Mouse (Mus musculus) kidney, postnatal 0 days (tissue): Measurements from ENCODE around the gene Idh2. TPM values are rescaled to one million over a fixed set of nuclear protein-coding genes. Genes with fewer than 3 reads are reported as not detected.
"Not testable (repeated sequence)": the region's sequence is repeated elsewhere in the genome, so short reads cannot be mapped to it uniquely, and the experiment has no call there.

ENCODE experiments used
- ATAC-seq: fragments of 200-750 bp; cut with Nextera tagmentation; replicated peaks from 2 replicates; pipeline ENCODE4 v1.8.0; 2017; ENCODE audit warnings: low read depth, moderate number of reproducible peaks, moderate TSS enrichment, moderate library complexity; ENCODE audit not compliant: low FRiP score
- DNase-seq: peaks from one replicate; pipeline ENCODE4 v3.0.0-alpha.2; 2016; ENCODE audit warnings: low spot score
- H3K27ac ChIP-seq: fragments of 300-500 bp; sonication (generic); 2 replicates; pipeline ENCODE4 v1.5.1; 2014; ENCODE audit warnings: mild to moderate bottlenecking
- H3K27me3 ChIP-seq: fragments of 300-500 bp; sonication (generic); 2 replicates; pipeline ENCODE4 v1.6.1; 2014; ENCODE audit warnings: low read length, mixed read lengths; ENCODE audit not compliant: insufficient read depth
- H3K36me3 ChIP-seq: fragments of 300-500 bp; sonication (generic); 2 replicates; pipeline ENCODE4 v1.6.1; 2014; ENCODE audit warnings: low read length, mixed read lengths; ENCODE audit not compliant: insufficient read depth
- H3K4me1 ChIP-seq: fragments of 300-500 bp; sonication (generic); replicated peaks from 2 replicates; pipeline ENCODE4 v1.6.1; 2014; ENCODE audit warnings: antibody characterized with exemption, low read length, mixed read lengths; ENCODE audit not compliant: insufficient read depth
- H3K4me2 ChIP-seq: fragments of 300-500 bp; sonication (generic); 2 replicates; pipeline ENCODE4 v1.6.1; 2014; ENCODE audit warnings: mild to moderate bottlenecking, low read length, moderate library complexity, mixed read lengths
- H3K4me3 ChIP-seq: fragments of 300-500 bp; sonication (generic); replicated peaks from 2 replicates; pipeline ENCODE4 v1.5.1; 2014; ENCODE audit warnings: low read depth, low read length
- H3K9ac ChIP-seq: fragments of 300-500 bp; sonication (generic); 2 replicates; pipeline ENCODE4 v1.6.1; 2014; ENCODE audit warnings: low read depth, low read length
- H3K9me3 ChIP-seq: fragments of 300-500 bp; sonication (generic); replicated peaks from 2 replicates; pipeline ENCODE4 v1.6.1; 2016; ENCODE audit warnings: low read length, inconsistent platforms, mixed read lengths
- CTCF ChIP-seq: IDR thresholded peaks from 2 replicates; pipeline ENCODE4 v1.5.1; 2016; ENCODE audit warnings: antibody characterized with exemption, low read depth, mild to moderate bottlenecking, moderate library complexity
- WGBS: fragments of 180-500 bp; shearing (Covaris S2); extraction: QIAGEN DNeasy Blood & Tissue Kit; methylation state at CpG from one replicate; pipeline ENCODE4 v1.1.7; 2014; 5-methylcytosine and 5-hydroxymethylcytosine counted together
- polyA plus RNA-seq: library from polyadenylated mRNA; unstranded; fragments of >200 nt; fragmentation: Nextera tagmentation; extraction: Ambion mirVana; gene quantifications from 2 replicates; pipeline ENCODE4 v1.2.1, GENCODE M21; 2015

Gene Idh2
- polyA plus RNA-seq, 1 experiment from 2014 or later = 630 TPM

DNA sequence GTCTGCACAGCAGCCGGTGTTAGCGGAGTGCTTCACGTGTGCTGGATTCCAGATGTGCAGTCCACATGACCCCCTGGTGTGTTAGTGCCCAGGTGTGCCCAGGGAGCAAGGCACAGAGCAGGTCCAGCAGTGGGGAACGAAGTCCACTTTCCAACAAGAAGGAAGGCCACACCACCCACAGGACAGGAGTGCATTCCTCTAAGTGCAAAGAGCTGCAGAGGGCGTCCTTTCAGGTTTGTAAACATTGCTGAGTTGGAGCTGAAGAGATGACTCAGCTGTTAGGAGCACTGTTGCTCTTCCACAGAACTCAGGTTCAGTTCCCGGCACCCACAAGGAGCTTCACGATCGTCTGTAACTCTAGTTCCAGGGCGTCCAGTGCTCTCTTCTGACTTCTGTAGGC is 62.0 kb downstream of the Idh2 start:
- no peaks in the 10 kb centered on the region for H3K9me3 ChIP-seq
- no peak for TF ChIP-seq CTCF
- H3K4me2 ChIP-seq = no peak overlapping the region
- no peak overlapping the region for H3K9ac ChIP-seq
- 86% methylated on average over 9 of the region's 9 CpGs for WGBS
- H3K4me1 ChIP-seq = peaks cover 62% of the 10 kb centered on the region
- H3K36me3 ChIP-seq = no peaks in the 10 kb centered on the region
- H3K27ac ChIP-seq = no peak overlapping the region
- no peaks in the 10 kb centered on the region for H3K27me3 ChIP-seq
- DNase-seq = no peak
- no peak overlapping the region for H3K4me3 ChIP-seq
- 0 out of 2 replicates have a peak, but pooled peaks have one; percentile 17 for ATAC-seq

DNA sequence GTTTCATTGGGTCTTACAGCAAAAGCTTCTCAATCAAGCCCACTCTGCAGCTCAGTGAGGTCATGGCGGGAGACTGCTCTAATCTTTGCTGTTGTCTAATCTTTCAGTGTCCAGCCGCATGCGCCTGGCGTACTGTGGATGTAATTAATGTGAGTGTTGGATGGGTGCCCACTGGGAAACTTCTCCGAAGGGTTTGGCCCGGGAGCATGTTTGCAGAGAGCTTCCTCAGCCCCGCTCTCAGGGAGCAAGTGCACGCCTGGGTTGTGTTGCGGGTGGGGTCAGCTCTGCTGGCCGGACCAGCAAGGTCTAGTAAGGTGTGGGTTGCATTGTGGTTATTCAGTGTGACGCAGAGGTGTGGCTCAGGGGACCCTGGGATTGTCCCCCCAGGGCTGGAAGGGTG is 62.9 kb downstream of the Idh2 start:
- no peak for TF ChIP-seq CTCF
- WGBS = 9% methylated on average over 11 of the region's 11 CpGs
- Histone ChIP-seq H3K27me3 (no peaks in the 10 kb centered on the region), H3K4me2 (no peak overlapping the region), H3K4me3 (no peak overlapping the region), H3K36me3 (no peaks in the 10 kb centered on the region), H3K9ac (no peak overlapping the region), H3K9me3 (no peaks in the 10 kb centered on the region), H3K27ac (peak overlapping the region; percentile 54; the same call in 1 of the 2 replicates), H3K4me1 (peaks cover 61% of the 10 kb centered on the region)
- ATAC-seq = peak; percentile 30; the same call in 1 of the 2 replicates
- DNase-seq = peak; percentile 87

- no peak for ATAC-seq
- 42% methylated on average over 6 of the region's 6 CpGs for WGBS
- peaks cover 59% of the 10 kb centered on the region for H3K4me1 ChIP-seq
Observed at GRCm38 (mm10) chr7:80051835-80052234, 63.4 kb downstream of the Idh2 start.

GRCm38 (mm10) chr7:80050382-80050781 is 64.8 kb downstream of the Idh2 start:
- not testable (repeated sequence) for H3K9ac ChIP-seq, H3K4me3 ChIP-seq, H3K4me2 ChIP-seq, H3K9me3 ChIP-seq, H3K36me3 ChIP-seq, H3K27me3 ChIP-seq, DNase-seq, ATAC-seq
- H3K27ac ChIP-seq = peak overlapping the region; percentile 73
- peaks cover 47% of the 10 kb centered on the region for H3K4me1 ChIP-seq
- 84% methylated on average over 1 of the region's 1 CpGs for WGBS
- TF ChIP-seq CTCF = 0 out of 2 replicates have a peak, but pooled peaks have one; percentile 13

More at GRCm38 (mm10) chr7:80051835-80052234, 63.4 kb downstream of the Idh2 start:
- Histone ChIP-seq H3K4me2 (no peak overlapping the region), H3K27me3 (no peaks in the 10 kb centered on the region), H3K36me3 (no peaks in the 10 kb centered on the region), H3K27ac (peak overlapping the region; percentile 54; the same call in 1 of the 2 replicates), H3K4me3 (no peak overlapping the region), H3K9me3 (no peaks in the 10 kb centered on the region), H3K9ac (no peak overlapping the region)
- DNase-seq = no peak
- TF ChIP-seq CTCF = no peak

DNA sequence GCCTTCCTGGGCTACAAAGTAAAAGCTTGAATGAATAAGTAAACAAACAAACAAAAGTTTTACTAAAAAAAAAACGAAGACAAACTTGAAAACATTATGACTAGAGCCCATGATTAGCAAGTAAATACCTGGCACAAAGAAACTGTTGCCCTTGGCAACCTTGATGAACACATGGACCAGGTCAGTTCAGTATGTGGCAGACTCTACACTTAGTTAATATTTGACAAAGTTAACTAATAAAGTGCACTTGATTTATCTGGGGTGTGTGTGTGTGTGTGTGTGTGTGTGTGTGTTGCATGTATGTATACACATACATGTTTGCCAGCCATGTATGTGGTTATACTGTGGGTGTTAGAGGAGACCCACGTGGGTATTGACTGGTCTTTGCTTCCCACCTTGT is 65.4 kb downstream of the Idh2 start:
- TF ChIP-seq CTCF = no peak
- no peak for DNase-seq
- Histone ChIP-seq H3K36me3 (no peaks in the 10 kb centered on the region), H3K27me3 (no peaks in the 10 kb centered on the region), H3K27ac (peak overlapping the region; percentile 73), H3K4me1 (peaks cover 48% of the 10 kb centered on the region), H3K9ac (no peak overlapping the region), H3K4me2 (peak overlapping the region; percentile 15; the same call in 1 of the 2 replicates), H3K9me3 (no peaks in the 10 kb centered on the region), H3K4me3 (no peak overlapping the region)
- 44% methylated on average over 2 of the region's 2 CpGs for WGBS
- peak; percentile 57; the same call in 1 of the 2 replicates for ATAC-seq

DNA sequence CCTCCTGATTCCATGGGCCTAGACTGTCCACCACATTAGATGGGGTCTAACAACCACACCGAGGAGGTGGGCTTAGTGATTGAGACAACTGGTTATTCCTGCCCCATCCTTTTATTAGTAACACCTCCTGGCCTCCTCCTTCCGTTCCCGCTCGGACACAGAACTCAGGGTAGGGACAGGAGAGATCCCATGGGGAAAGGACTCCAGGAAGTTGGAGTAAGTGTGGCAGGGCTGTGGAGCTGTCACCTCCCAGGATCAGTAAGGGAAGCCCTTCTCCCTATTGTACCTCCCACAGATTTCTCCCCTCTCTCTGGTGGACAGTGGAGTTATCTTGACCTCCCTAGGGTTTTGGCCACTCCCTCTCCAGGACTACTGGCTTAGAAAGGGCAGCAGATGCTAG is 68.2 kb downstream of the Idh2 start:
- H3K4me1 ChIP-seq = peaks cover 41% of the 10 kb centered on the region
- H3K4me3 ChIP-seq = no peak overlapping the region
- WGBS = 58% methylated on average over 4 of the region's 4 CpGs
- H3K9ac ChIP-seq = no peak overlapping the region
- ATAC-seq (no peak), DNase-seq (no peak)
- H3K4me2 ChIP-seq = no peak overlapping the region
- H3K9me3 ChIP-seq = no peaks in the 10 kb centered on the region
- H3K36me3 ChIP-seq = no peaks in the 10 kb centered on the region
- no peaks in the 10 kb centered on the region for H3K27me3 ChIP-seq
- TF ChIP-seq CTCF = no peak
- peak overlapping the region; percentile 47; the same call in 1 of the 2 replicates for H3K27ac ChIP-seq

Other genes with a start within 250 kb of the Idh2 start
- gene Ap3s2, start 194.7 kb downstream of the Idh2 start, polyA plus RNA-seq = 31.5 and 37.7 TPM in 2 replicates
- 30.6 and 34.4 TPM in 2 replicates for gene Arpin, start 180.0 kb downstream of the Idh2 start, polyA plus RNA-seq
- 14.8 and 15.3 TPM in 2 replicates for gene Zfp710, start 90.6 kb downstream of the Idh2 start, polyA plus RNA-seq
- gene Sema4b, start 71.4 kb upstream of the Idh2 start, polyA plus RNA-seq = 20.7 and 21.2 TPM in 2 replicates
- 165 and 188 TPM in 2 replicates for gene Cib1, start 117.4 kb upstream of the Idh2 start, polyA plus RNA-seq
- 2.1 and 2.9 TPM in 2 replicates for gene Gdpgp1, start 117.5 kb upstream of the Idh2 start, polyA plus RNA-seq
- gene Ttll13, start 131.0 kb upstream of the Idh2 start, polyA plus RNA-seq = 1.0 and 1.1 TPM in 2 replicates
- 48.9 and 50.6 TPM in 2 replicates for gene Ngrn, start 145.8 kb upstream of the Idh2 start, polyA plus RNA-seq
- 4.9 and 5.7 TPM in 2 replicates for gene Vps33b, start 154.3 kb upstream of the Idh2 start, polyA plus RNA-seq
- gene Prc1, start 179.1 kb upstream of the Idh2 start, polyA plus RNA-seq = 53.8 and 59.6 TPM in 2 replicates
- gene Rccd1, start 209.1 kb upstream of the Idh2 start, polyA plus RNA-seq = 3.7 and 4.3 TPM in 2 replicates
- 28.2 and 29.7 TPM in 2 replicates for gene Unc45a, start 225.6 kb upstream of the Idh2 start, polyA plus RNA-seq
- gene Hddc3, start 227.7 kb upstream of the Idh2 start, polyA plus RNA-seq = 20.2 and 21.5 TPM in 2 replicates